Mouse (Mus musculus) right cerebral cortex, postnatal 10 days (tissue): ENCODE measurements at regions not wholly inside any gene's neighbourhood (a gene's known extent, or its start where the extent isn't known, plus 50 kb on each side); places are given as distances from the start of the nearest gene placed in this dataset.
"Not testable (repeated sequence)": the region's sequence is repeated elsewhere in the genome, so short reads cannot be mapped to it uniquely, and the experiment has no call there.

ENCODE experiments used
- DNase-seq, 2 experiments: peaks; one replicate each; pipeline ENCODE4 v3.0.0; 2021; ENCODE audit warnings: low spot score in 2 of 2

DNA sequence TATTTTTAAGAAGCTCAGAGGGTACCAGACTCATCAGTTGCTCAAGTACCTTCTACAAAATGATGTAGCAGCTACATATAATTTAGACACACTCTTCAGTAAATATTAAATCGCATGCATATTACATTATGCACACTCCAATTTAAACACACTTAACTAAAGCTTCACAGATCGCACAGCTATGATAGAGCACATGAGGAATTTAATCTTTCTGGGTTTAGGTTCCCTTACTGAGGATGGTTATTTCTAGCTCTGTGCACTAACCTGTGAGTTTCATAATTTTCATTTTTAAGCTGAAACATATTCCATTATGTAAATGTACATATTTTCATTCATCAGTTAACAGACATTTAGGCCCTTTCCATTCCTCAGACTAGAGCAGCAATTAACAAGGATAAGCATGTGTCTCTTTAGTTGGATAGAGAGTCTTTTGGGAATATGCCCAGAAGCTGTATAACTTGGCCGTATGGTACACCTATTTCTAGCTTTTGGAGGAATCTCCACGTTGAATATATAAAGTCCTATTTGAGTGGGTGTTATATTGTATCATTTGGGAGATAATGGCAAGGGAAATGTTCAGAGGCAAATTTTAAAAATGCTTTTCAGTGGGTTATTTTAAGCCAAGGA is 694.0 kb downstream of the Trib2 start:
- no peak for DNase-seq

DNA sequence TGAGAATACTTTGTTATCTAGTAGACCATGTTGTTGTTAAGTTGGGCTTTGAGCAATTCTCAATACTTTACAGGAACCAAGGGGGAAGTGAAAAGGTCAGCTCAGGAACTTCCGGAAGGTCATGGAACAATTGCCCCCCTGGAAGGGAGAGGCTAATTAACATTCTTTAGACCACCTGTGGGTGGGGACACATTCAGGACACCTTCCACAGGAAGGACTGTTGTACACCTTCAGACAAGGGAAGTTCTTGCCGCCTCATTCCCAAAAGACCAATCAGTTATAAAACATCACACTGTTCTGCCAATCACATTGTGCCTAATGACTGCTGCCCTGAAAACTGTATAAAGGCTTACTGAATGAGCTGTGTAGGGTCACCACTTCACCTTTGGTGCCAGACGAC is 701.2 kb downstream of the Trib2 start:
- DNase-seq: no peak

DNA sequence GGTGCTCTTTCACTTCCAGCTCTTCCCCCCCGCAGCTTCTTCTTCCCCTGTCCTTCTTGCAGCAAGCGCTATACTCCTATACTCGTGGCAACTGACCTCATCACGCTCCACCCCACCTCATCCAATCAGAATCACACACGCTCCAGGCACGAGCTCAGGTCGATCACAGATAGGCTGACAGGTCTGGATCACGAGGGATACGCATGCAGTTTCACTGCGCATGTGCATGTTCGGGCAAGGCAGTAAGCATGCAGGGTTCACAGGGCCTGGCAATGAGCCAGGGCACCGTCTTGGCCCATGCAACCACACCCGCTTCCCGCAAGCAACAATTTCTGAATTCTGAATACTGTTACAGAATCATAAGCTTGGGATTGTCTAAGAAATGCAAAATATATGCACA is 701.9 kb downstream of the Trib2 start:
- DNase-seq: peak in 1 of 2 experiments; percentile 17

DNA sequence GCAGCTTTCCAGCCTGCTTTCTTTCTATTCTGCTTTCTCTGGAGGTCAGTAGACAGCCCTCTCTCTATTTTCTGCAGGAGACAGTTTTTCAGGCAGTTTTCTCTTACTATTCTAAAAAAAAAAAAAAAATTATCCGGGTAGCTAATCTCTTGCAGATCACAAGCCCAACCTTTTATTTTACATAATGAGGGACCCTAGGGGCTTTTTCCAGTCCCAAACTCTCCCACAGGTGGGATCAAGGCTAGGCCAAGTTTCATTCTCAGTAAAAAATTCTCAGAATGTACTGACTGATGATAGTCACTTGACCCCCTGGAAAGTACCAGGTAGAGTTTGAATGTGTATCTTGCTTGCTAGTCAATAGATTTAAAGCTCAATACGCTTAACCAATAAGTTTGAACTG is 705.7 kb downstream of the Trib2 start:
- DNase-seq: no peak

DNA sequence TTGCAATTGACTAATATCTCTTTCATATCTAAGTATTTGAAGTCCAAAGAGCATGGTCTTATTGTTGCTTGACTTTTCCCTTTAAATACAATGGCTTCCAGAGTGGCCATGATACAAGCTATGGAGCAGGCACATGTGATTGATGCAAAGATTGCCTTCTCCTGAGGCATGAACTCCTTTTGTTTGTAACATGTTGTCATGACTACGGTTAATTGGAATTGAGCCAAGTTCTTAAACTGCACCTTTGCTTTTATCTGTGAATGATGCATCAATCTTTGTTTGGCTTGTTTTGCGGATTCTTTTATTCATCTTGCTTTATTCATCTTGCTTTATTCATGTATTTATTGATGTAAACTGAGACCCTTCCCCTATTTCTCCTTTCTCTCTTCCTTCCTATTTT is 711.8 kb downstream of the Trib2 start:
- DNase-seq: no peak

DNA sequence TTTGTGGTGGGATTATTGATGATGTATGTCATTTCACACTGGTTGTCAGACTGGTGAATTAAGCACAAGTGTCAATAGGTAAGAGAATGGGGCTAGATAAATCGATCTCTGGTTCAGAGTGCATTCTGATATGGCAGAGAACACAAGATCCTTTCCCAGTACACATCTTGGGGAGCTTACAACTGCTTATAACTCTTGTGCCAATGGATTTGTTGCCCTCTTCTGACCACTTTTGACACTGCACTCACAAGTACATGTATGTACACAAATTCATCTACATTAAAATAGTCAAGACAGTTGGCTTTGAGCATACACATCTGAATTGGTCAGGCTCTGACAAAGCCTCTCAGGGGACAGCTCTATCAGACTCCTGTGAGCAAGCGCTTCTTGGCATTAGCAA is 738.1 kb downstream of the Trib2 start:
- DNase-seq: peak; percentile 34 to 40

DNA sequence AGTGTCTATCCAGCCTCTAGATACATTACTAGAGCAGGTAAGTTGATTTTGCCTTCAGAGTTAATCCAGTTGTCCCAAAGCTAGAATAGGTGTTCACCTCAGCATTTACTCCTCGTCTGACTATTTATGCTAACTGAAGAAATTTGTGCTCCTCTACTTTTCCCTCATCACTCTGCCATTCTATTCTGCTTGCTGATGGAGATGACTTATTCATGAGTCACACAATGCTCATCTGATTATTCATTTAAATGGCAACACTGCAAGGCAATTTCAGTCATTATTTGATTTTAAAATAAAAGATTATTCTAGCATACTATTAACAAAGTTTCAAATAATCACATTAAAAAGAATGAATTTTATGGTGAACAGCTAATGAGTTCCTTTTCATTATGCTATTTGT is 752.4 kb downstream of the Trib2 start:
- DNase-seq: no peak

DNA sequence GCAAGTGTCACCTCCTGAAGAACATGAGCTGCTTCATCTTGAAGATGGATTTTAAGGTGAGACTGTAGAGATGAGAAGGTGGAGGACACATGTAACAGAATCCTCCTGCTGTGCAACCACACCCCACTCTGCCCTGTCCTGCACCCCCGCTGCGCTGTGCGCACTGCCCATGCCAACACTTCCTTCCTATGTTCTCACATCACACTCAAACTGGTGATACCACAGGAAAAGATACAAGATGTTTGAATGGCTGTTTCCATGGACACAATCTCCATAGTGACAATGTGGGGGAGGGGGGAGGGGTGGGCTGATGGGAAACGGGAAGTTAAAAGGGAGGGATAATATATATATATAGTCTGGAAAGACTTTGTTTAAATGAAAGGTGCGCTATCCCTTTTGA is 765.3 kb downstream of the Trib2 start:
- DNase-seq: no peak

DNA sequence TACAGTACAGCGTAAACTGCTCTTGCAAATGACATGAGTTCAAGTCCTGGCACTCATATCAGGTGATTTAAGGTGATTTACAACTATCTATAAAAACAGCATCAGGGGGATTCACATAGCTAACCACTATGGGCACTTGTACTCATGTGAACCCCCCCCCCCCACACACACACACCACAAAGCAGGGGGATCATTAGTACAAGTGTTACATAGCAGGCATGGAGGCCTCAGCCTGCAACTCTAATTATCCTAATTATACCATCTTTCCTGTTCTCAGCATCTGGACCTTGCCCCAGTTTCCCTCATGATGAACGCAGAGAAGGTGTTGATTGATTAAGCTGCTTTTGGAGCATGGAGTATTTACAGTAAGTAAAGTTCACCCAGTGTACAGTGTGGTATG is 773.5 kb downstream of the Trib2 start:
- DNase-seq: no peak

DNA sequence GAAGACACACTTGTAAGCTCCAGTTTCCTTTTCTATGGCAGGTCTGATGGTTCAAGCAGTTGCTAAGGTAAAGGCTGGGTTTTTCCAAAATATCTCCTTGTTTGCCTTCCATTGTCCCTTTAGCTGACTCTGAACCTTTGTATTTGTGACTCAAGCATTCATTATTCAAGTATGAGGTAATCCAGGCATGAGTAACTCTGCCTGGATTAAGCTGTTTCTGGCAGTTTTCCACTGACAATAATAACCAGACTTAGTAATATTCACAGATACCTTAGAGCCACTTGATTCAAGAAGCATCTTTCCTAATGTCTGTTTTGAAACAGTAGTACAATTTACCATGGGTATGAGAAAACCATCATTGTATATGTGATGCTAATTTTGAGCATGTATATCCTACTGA is 805.6 kb downstream of the Trib2 start:
- DNase-seq: no peak

DNA sequence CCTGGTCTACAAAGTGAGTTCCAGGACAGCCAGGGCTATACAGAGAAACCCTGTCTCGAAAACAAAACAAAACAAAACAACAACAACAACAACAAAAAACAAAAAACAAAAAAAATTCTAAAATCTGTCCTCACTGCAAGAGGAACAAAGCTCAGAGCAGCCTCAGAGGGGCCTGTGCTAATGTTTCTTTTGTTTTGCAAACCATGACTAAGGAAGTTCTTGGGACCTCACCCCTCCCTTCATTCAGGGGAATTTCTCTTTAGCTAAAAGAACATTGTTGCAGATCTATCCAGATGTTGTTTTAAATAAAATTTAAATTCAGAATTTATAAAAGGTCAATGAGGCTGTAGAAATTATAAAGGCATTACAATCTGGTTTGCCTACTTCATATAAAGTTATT is 814.3 kb downstream of the Trib2 start:
- not testable (repeated sequence) for DNase-seq
